Mouse (Mus musculus) midbrain, embryonic 11.5 days (tissue): ENCODE data around the gene Gm47996. TPM values are rescaled to one million over a fixed set of nuclear protein-coding genes. Genes with fewer than 3 reads are reported as not detected.
A peak's percentile ranks its signal among the peaks of the same experiment; 100 is the strongest.
"Not testable (repeated sequence)": the region's sequence is repeated elsewhere in the genome, so short reads cannot be mapped to it uniquely, and the experiment has no call there.

Experiments
- ATAC-seq: fragments of 200-750 bp; cut with Nextera tagmentation; 2 replicates; pipeline ENCODE4 v1.8.0; 2017; ENCODE audit warnings: moderate TSS enrichment, moderate library complexity; ENCODE audit not compliant: low FRiP score
- DNase-seq: peaks from one replicate; pipeline ENCODE4 v3.0.0; 2015; ENCODE audit warnings: low spot score; ENCODE audit errors: missing footprints
- H3K27ac ChIP-seq: fragments of 300-500 bp; sonication (generic); 2 replicates; pipeline ENCODE4 v1.5.1; 2014; ENCODE audit warnings: low read depth, low read length
- H3K27me3 ChIP-seq: fragments of 300-500 bp; sonication (generic); 2 replicates; pipeline ENCODE4 v1.6.1; 2014; ENCODE audit warnings: mild to moderate bottlenecking, low read length, moderate library complexity, mixed read lengths; ENCODE audit not compliant: control insufficient read depth, insufficient read depth
- H3K36me3 ChIP-seq: fragments of 300-500 bp; sonication (generic); 2 replicates; pipeline ENCODE4 v1.6.1; 2014; ENCODE audit warnings: mild to moderate bottlenecking, low read length, moderate library complexity, mixed read lengths; ENCODE audit not compliant: control insufficient read depth, insufficient read depth
- H3K4me1 ChIP-seq: fragments of 300-500 bp; sonication (generic); 2 replicates; pipeline ENCODE4 v1.6.1; 2014; ENCODE audit warnings: low read length; ENCODE audit not compliant: control insufficient read depth, insufficient read depth
- H3K4me2 ChIP-seq: fragments of 300-500 bp; sonication (generic); 2 replicates; pipeline ENCODE4 v1.6.1; 2014; ENCODE audit warnings: mild to moderate bottlenecking, moderate library complexity
- H3K4me3 ChIP-seq: fragments of 300-500 bp; sonication (generic); 2 replicates; pipeline ENCODE4 v1.5.1; 2014; ENCODE audit warnings: low read depth, low read length
- H3K9ac ChIP-seq: fragments of 300-500 bp; sonication (generic); 2 replicates; pipeline ENCODE4 v1.6.1; 2014; ENCODE audit warnings: low read length
- H3K9me3 ChIP-seq: fragments of 300-500 bp; sonication (generic); 2 replicates; pipeline ENCODE4 v1.6.1; 2016; ENCODE audit warnings: low read length; ENCODE audit not compliant: control insufficient read depth
- WGBS: fragments of 180-500 bp; shearing (Covaris S2); extraction: QIAGEN DNeasy Blood & Tissue Kit; methylation state at CpG from one replicate; pipeline ENCODE4 v1.1.7; 2014; 5-methylcytosine and 5-hydroxymethylcytosine counted together
- polyA plus RNA-seq: library from polyadenylated mRNA; unstranded; fragments of >200 nt; fragmentation: Nextera tagmentation; extraction: Ambion mirVana; gene quantifications from 2 replicates; pipeline ENCODE4 v1.2.1, GENCODE M21; 2014

Gene Gm47996
- not detected in 2 replicates for polyA plus RNA-seq

DNA sequence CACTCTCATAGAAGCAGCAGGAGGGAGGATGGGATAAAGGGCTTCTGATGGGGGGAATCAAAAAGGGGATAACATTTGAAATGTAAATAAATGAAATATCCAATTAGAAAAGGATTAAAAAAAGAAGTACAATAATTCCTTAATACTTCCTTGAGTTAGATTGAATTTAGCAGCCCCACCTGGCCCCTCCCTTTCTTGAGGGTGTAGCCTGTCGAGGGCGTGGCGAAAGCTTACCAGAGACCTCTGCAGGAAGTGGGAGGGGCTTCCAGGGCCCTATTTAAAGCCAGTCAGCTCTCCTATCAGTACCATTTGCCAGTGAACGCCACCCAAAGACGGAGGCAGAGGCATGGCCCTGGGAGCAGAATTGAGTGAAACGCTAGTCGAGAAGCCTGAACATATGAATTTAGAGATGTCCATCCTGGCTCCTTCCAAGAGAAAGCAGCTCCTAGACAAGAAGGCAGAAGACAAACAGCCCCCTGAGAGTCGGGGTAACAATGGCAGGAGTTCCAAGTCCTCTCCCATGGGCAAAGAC is at the start of gene Gm47996:
TSS of gene Gm47996 (plus strand) at position 308 of the 532 bp plus-strand sequence.
- not testable (repeated sequence) for H3K27me3 ChIP-seq
- WGBS, result 88% methylated on average over 4 of the region's 8 CpGs

DNA sequence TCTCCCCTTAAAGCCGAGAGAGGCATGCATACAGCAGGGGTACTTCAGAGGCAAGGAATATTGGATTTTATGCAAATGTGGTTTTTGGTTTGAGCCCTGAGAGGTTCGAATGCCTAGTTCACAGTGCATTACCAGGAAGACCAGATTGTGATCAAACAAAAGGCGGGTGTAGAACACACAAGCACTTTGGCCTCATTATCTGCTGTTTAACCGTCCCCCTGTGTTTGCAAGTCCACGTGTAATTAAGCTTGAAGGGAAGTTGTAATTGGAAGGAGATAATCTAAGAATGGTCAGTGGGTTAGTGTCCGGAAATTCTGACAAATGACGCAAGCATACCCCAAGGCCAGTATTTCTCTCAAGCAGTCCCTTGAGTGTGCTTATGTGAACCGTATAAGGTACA is 43.9 kb upstream of the Gm47996 start:
- Histone ChIP-seq H3K27me3 (no peaks in the 10 kb centered on the region), H3K4me2 (no peak overlapping the region), H3K4me3 (no peak overlapping the region), H3K27ac (no peak overlapping the region), H3K9me3 (no peaks in the 10 kb centered on the region), H3K9ac (no peak overlapping the region), H3K36me3 (no peaks in the 10 kb centered on the region), H3K4me1 (peaks cover 7% of the 10 kb centered on the region)
- WGBS, result 50% methylated on average over 8 of the region's 8 CpGs
- ATAC-seq (0 out of 2 replicates have a peak, but pooled peaks have one; percentile 10), DNase-seq (no peak)

More for the DNA sequence above, at the start of gene Gm47996:
- H3K36me3 ChIP-seq, H3K4me2 ChIP-seq, H3K9ac ChIP-seq, H3K9me3 ChIP-seq, H3K4me3 ChIP-seq, DNase-seq, ATAC-seq, H3K4me1 ChIP-seq, H3K27ac ChIP-seq: not testable (repeated sequence)

DNA sequence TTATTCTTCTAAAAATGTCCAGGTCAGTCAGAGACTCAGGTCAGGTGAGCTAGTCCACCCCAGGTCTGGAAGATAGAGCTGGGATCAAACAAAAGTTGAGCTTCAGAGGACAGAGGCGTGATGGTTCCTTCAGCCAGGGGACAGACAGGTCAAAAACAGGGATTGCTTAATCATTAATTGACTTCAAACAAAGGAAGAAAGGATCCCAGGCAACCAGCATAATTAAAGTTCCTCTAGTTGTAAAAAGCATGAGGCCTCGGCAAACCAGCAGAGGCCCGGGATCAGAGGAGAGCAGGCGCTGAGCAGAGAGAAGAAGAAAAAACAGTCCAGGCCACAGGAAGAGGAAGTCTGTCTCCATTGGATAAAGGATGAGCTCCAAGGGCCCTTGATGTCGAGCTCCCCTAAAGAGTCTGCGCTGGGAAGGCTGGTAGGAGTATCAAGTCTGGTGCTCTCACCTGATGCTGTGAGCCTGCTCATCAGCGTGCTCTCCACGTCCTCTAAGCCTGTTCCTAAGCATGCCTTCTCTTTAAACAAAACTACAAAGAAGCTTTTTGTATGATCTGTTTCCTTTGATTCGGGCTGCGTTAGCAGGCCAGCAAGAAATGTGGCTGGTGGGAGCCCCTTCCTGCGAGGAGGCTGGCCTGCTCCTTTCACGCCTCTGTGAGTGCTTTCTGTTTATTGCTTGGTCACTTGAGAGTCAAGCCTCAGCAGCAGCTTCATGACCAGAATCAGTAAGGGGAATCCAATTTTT is 42.5 kb upstream of the Gm47996 start:
- peaks cover 7% of the 10 kb centered on the region for H3K4me1 ChIP-seq
- H3K4me2 ChIP-seq, result peak overlapping the region; percentile 0; the same call in 1 of the 2 replicates
- no peak overlapping the region for H3K9ac ChIP-seq
- WGBS, result 23% methylated on average over 12 of the region's 12 CpGs
- H3K9me3 ChIP-seq, result no peaks in the 10 kb centered on the region
- no peak overlapping the region for H3K4me3 ChIP-seq
- H3K27me3 ChIP-seq, result no peaks in the 10 kb centered on the region
- DNase-seq (peak; percentile 87), ATAC-seq (peak; percentile 70)
- no peaks in the 10 kb centered on the region for H3K36me3 ChIP-seq
- no peak overlapping the region for H3K27ac ChIP-seq

DNA sequence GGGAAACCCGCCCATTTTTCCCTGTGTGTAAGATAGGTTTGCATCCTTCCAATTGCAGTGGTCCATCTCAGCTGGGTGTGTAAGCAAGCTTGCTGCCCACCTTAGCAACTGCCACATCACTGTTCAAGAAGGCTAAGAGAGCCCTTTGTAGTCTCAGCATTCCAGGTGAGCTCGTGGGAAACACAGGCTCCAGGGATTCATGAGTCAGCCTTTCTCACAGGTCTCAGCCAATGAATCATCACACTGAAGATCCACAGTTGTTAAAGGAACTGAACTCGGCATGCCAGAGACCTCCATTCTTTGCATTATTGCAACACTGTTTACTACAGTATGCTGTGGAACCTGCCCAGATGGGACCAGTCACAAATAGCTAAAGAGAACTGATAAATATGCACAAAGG is 41.3 kb upstream of the Gm47996 start:
- Histone ChIP-seq H3K4me3 (no peak overlapping the region), H3K27ac (no peak overlapping the region), H3K4me1 (peaks cover 7% of the 10 kb centered on the region), H3K27me3 (no peaks in the 10 kb centered on the region), H3K9me3 (no peaks in the 10 kb centered on the region), H3K4me2 (no peak overlapping the region), H3K36me3 (no peaks in the 10 kb centered on the region), H3K9ac (no peak overlapping the region)
- DNase-seq, result no peak
- 0 out of 2 replicates have a peak, but pooled peaks have one; percentile 28 for ATAC-seq
- 70% methylated on average over 3 of the region's 3 CpGs for WGBS

DNA sequence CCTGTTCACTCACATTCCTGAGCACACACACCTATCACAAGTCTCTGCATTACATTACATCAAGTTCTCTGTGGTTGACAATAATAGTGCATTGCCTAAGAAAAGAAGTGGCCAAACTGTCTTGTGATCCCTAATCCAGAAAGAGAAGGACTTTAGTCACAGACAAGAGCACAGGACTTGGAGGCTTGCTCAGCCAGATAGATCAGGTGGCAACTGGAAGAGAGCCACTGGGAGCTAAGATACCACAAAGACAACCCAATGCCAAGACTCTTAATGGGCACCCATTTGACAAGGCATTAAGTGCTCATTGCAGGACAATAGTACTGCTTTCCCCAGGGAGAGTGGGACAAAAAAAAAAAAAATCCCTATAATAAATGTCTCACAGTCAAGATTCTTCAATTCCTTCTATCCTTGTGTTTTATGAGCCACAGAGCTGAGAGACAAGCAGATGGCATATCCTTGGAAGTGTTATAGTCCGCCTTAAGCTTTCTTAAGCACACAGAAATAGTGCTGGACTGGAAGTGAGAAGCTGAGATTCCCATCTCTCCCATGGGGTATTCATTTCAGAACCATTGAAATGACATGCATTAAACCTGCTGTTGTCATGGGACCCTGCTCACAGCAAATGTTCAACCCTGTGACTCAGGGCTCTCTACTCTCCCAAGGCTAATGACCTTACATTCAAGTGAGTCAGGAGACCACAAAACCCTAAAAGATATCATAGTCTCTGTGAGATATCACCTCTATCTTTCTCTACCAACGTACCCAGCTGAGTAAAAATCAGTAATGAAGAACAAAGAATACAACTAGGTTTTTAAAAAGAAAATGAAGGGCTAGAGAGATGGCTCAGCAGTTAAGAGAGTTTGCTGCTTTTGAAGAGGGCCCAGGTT is 38.1 kb upstream of the Gm47996 start:
- ATAC-seq (no peak), DNase-seq (no peak)
- Histone ChIP-seq H3K27me3 (no peaks in the 10 kb centered on the region), H3K4me3 (no peak overlapping the region), H3K36me3 (no peaks in the 10 kb centered on the region), H3K9me3 (no peaks in the 10 kb centered on the region), H3K27ac (no peak overlapping the region), H3K4me2 (no peak overlapping the region), H3K9ac (no peak overlapping the region), H3K4me1 (peaks cover 11% of the 10 kb centered on the region)
- WGBS, result 83% methylated on average over 2 of the region's 2 CpGs

DNA sequence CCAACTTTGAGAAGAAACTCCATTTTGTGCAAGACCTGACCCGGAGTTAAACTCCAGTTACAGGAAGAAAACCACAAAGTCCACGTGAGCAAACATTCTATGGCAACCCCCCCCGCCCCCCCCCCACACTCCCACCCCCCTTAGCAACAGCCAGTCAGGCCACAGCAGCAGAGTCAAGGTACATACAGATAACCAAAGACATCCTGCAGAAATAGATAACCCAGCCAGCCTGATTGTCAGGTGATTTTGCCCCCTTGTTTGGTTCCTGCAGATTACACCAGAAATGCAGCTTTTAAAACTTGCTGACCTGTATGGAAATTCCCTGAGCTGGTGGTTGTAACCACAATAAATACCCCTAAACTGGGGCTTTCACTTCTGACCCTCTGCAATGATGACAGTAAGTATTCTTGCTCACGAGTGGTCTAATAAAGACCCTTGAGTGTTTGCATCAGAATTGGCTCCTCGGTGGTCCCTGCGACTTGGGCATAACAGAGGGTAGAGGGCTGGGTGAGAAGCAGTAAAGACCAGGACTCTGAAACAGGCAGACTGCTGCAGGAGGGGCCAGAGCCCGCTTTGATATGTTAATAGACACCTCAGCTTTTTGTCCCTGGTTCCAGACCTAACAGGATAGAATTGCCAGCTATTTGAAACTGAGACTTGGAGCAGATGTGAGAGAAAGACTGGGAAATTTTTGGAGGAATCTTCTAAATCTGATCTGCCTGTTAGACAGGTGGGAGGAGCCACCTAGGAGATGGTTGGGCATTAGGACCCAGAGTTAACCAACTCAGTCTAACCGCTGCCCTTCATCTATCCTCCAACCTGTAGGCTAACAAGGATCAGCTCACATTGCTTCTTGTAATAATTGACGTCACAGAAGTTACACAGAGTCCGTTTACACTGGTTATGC is 32.6 kb upstream of the Gm47996 start:
- H3K27me3 ChIP-seq, result no peaks in the 10 kb centered on the region
- no peak overlapping the region for H3K4me3 ChIP-seq
- H3K9me3 ChIP-seq, result no peaks in the 10 kb centered on the region
- WGBS, result 3% methylated on average over 10 of the region's 10 CpGs
- no peak overlapping the region for H3K27ac ChIP-seq
- peak overlapping the region; percentile 22 for H3K4me2 ChIP-seq
- H3K4me1 ChIP-seq, result peaks cover 12% of the 10 kb centered on the region
- no peak overlapping the region for H3K9ac ChIP-seq
- no peaks in the 10 kb centered on the region for H3K36me3 ChIP-seq
- ATAC-seq, result peak; percentile 85
- peak; percentile 90 for DNase-seq

DNA sequence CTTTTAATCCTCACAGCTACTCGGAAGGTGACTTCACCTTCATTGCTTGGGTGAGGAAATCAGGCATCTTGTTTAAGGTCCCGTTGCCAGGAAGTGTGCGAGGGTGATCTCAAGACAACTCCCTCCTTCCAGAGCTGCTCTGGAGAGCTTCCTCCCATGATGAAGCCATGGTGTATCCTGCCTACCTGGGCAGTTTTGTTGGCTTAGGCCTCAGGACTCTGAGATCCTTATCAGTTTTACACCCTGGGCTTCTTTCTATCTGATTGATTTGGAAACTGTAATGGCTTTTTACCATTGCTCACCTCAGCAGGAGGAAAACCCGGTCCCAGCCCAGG is 32.0 kb upstream of the Gm47996 start:
- ATAC-seq, result peak; percentile 28; the same call in 1 of the 2 replicates

DNA sequence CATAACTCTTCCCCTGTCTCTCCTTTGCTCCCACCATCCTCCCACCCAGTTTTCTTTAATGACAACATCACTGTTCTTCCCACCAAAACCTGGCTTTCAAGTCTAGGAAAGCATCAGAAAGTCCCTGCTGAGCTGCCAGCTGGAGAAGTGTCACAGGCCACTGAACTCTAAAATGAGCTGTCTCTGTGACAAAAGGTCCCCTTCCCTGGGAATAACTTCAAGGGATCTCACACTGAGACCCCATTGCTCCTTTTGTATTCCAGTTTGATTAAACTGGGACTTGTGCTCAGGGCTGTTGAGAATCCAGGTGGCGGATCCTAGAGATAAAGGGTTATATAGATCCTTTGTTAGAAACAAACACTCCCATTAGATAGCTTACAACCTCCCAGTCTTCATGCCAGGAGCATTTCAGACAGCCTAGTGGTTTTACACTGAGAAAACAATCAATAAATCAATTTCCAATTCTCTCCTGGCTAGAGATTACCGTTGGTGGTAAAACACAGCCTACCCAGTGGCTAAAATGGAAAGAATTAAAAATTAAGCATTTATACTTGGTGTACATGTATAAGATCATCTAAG is 31.3 kb upstream of the Gm47996 start:
- Histone ChIP-seq H3K27ac (no peak overlapping the region), H3K36me3 (no peaks in the 10 kb centered on the region), H3K4me1 (peaks cover 12% of the 10 kb centered on the region), H3K9me3 (no peaks in the 10 kb centered on the region), H3K4me3 (no peak overlapping the region), H3K27me3 (no peaks in the 10 kb centered on the region), H3K9ac (no peak overlapping the region), H3K4me2 (no peak overlapping the region)
- WGBS, result 16% methylated on average over 2 of the region's 2 CpGs
- DNase-seq (no peak), ATAC-seq (peak; percentile 70)

More for the DNA sequence above, 32.0 kb upstream of the Gm47996 start:
- no peaks in the 10 kb centered on the region for H3K36me3 ChIP-seq
- H3K4me3 ChIP-seq, result no peak overlapping the region
- H3K4me1 ChIP-seq, result peaks cover 12% of the 10 kb centered on the region
- no peak overlapping the region for H3K9ac ChIP-seq
- WGBS, result 11% methylated on average over 4 of the region's 4 CpGs
- no peaks in the 10 kb centered on the region for H3K27me3 ChIP-seq
- H3K4me2 ChIP-seq, result peak overlapping the region; percentile 22
- H3K9me3 ChIP-seq, result no peaks in the 10 kb centered on the region
- peak; percentile 91 for DNase-seq
- peak overlapping the region; percentile 16; the same call in 1 of the 2 replicates for H3K27ac ChIP-seq
